Mouse (Mus musculus) MEL (cell line): ENCODE results near the gene Hmgcl. TPM values are rescaled to one million over a fixed set of nuclear protein-coding genes. Genes with fewer than 3 reads are reported as not detected.
A peak's percentile ranks its signal among the peaks of the same experiment; 100 is the strongest.

Source experiments
- DNase-seq: peaks from one replicate; pipeline ENCODE4 v3.0.0; 2011; ENCODE audit warnings: low read depth, low spot score
- H3K27ac ChIP-seq: 2 replicates; pipeline ENCODE4 v1.5.1; 2012; ENCODE audit warnings: low read depth, mild to moderate bottlenecking, control low read depth, low read length, moderate library complexity; ENCODE audit not compliant: control insufficient read depth
- H3K27me3 ChIP-seq, 2 experiments: fragments of 150-350 bp in 1 of 2; sonication (generic) in 1 of 2; 2 replicates each; pipeline ENCODE4 v1.6.1; 2012; ENCODE audit warnings: low read length in 2 of 2, mild to moderate bottlenecking in 2 of 2, improper control_type of control experiment in 1 of 2, moderate library complexity in 1 of 2; ENCODE audit not compliant: insufficient read depth in 2 of 2, control insufficient read depth in 1 of 2
- H3K36me3 ChIP-seq, 2 experiments: 2 replicates each; pipeline ENCODE4 v1.6.1; 2012 to 2014; ENCODE audit warnings: low read length in 2 of 2, improper control_type of control experiment in 1 of 2, inconsistent platforms in 1 of 2, mild to moderate bottlenecking in 1 of 2; ENCODE audit not compliant: insufficient read depth in 2 of 2, control insufficient read depth in 1 of 2
- H3K4me1 ChIP-seq, 2 experiments: fragments of 150-350 bp in 1 of 2; sonication (generic) in 1 of 2; 2 replicates each; pipeline ENCODE4 v1.6.1; 2012; ENCODE audit warnings: low read length in 2 of 2, improper control_type of control experiment in 1 of 2, mild to moderate bottlenecking in 1 of 2; ENCODE audit not compliant: insufficient read depth in 2 of 2, control insufficient read depth in 1 of 2
- H3K4me3 ChIP-seq, 2 experiments: fragments of 150-350 bp in 1 of 2; sonication (generic) in 1 of 2; 2 replicates each; pipeline ENCODE4 v1.5.1; 2012; ENCODE audit warnings: low read depth in 2 of 2, low read length in 2 of 2, mild to moderate bottlenecking in 2 of 2, moderate library complexity in 2 of 2, control low read depth in 1 of 2, improper control_type of control experiment in 1 of 2; ENCODE audit not compliant: control insufficient read depth in 1 of 2, insufficient read depth in 1 of 2
- H3K79me2 ChIP-seq: 2 replicates; pipeline ENCODE4 v1.6.1; 2012; ENCODE audit warnings: mild to moderate bottlenecking, low read length, moderate library complexity; ENCODE audit not compliant: control insufficient read depth, poor library complexity, insufficient read depth
- H3K9ac ChIP-seq: 2 replicates; pipeline ENCODE4 v1.6.1; 2012; ENCODE audit warnings: low read depth, mild to moderate bottlenecking, control low read depth, low read length, moderate library complexity; ENCODE audit not compliant: control insufficient read depth, poor library complexity, severe bottlenecking
- H3K9me3 ChIP-seq: fragments of 150-350 bp; sonication (generic); replicated peaks from 2 replicates; pipeline ENCODE4 v1.6.1; 2012; ENCODE audit warnings: mild to moderate bottlenecking, low read length, improper control_type of control experiment, moderate library complexity; ENCODE audit not compliant: insufficient read depth
- CHD1 ChIP-seq: IDR thresholded peaks from 2 replicates; pipeline ENCODE4 v1.6.1; 2012; ENCODE audit warnings: low read depth, mild to moderate bottlenecking, inconsistent platforms, low read length, improper control_type of control experiment
- CTCF ChIP-seq, 3 experiments: IDR thresholded peaks in 2 of 3; conservative IDR thresholded peaks in 1 of 3; 2 replicates each; pipeline ENCODE4 v1.5.1; 2011 to 2012; ENCODE audit warnings: low read length in 3 of 3, low read depth in 2 of 3, mild to moderate bottlenecking in 2 of 3, improper control_type of control experiment in 1 of 3, inconsistent platforms in 1 of 3, mixed read lengths in 1 of 3, moderate library complexity in 1 of 3; ENCODE audit not compliant: control insufficient read depth in 1 of 3, insufficient read depth in 1 of 3, poor library complexity in 1 of 3, severe bottlenecking in 1 of 3
- E2F4 ChIP-seq: IDR thresholded peaks from 2 replicates; pipeline ENCODE4 v1.6.1; 2011; ENCODE audit warnings: low read depth, low read length, improper control_type of control experiment, borderline replicate concordance
- ELF1 ChIP-seq: IDR thresholded peaks from 2 replicates; pipeline ENCODE4 v1.6.1; 2014; ENCODE audit warnings: low read depth, mild to moderate bottlenecking, inconsistent platforms, low read length, improper control_type of control experiment, moderate library complexity
- EP300 ChIP-seq, 2 experiments: IDR thresholded peaks; 2 replicates each; pipeline ENCODE4 v1.6.1; 2011; ENCODE audit warnings: improper control_type of control experiment in 2 of 2, low read length in 2 of 2, low read depth in 1 of 2, mild to moderate bottlenecking in 1 of 2
- ETS1 ChIP-seq: IDR thresholded peaks from 2 replicates; pipeline ENCODE4 v1.6.1; 2012; ENCODE audit warnings: low read depth, mild to moderate bottlenecking, inconsistent platforms, low read length, improper control_type of control experiment, moderate library complexity
- GABPA ChIP-seq: IDR thresholded peaks from 2 replicates; pipeline ENCODE4 v1.6.1; 2012; ENCODE audit warnings: low read depth, mild to moderate bottlenecking, inconsistent platforms, low read length, improper control_type of control experiment, moderate library complexity
- GATA1 ChIP-seq: IDR thresholded peaks from 2 replicates; pipeline ENCODE4 v1.6.1; 2011; ENCODE audit warnings: low read depth, low read length, improper control_type of control experiment
- KAT2A ChIP-seq: conservative IDR thresholded peaks from 2 replicates; pipeline ENCODE4 v1.6.1; 2012; ENCODE audit warnings: low read depth, low read length, improper control_type of control experiment, inconsistent platforms
- MAX ChIP-seq: IDR thresholded peaks from 2 replicates; pipeline ENCODE4 v1.6.1; 2011; ENCODE audit warnings: low read length, improper control_type of control experiment
- MAZ ChIP-seq: IDR thresholded peaks from 2 replicates; pipeline ENCODE4 v1.6.1; 2012; ENCODE audit warnings: low read depth, mild to moderate bottlenecking, inconsistent platforms, low read length, improper control_type of control experiment
- MXI1 ChIP-seq: IDR thresholded peaks from 2 replicates; pipeline ENCODE4 v1.6.1; 2011; ENCODE audit warnings: mild to moderate bottlenecking, low read depth, low read length, improper control_type of control experiment
- MYB ChIP-seq: IDR thresholded peaks from 2 replicates; pipeline ENCODE4 v1.6.1; 2011; ENCODE audit warnings: mild to moderate bottlenecking, low read depth, low read length, improper control_type of control experiment
- MYC ChIP-seq: IDR thresholded peaks from 2 replicates; pipeline ENCODE4 v1.6.1; 2011; ENCODE audit warnings: low read depth, mild to moderate bottlenecking, low read length, improper control_type of control experiment, moderate library complexity
- NELFE ChIP-seq: IDR thresholded peaks from 2 replicates; pipeline ENCODE4 v1.6.1; 2011; ENCODE audit warnings: low read depth, low read length, improper control_type of control experiment
- RAD21 ChIP-seq: IDR thresholded peaks from 2 replicates; pipeline ENCODE4 v1.6.1; 2011; ENCODE audit warnings: mild to moderate bottlenecking, low read depth, low read length, improper control_type of control experiment
- RCOR1 ChIP-seq: IDR thresholded peaks from 2 replicates; pipeline ENCODE4 v1.6.1; 2012; ENCODE audit warnings: low read depth, mild to moderate bottlenecking, inconsistent platforms, low read length, improper control_type of control experiment
- SIN3A ChIP-seq: IDR thresholded peaks from 2 replicates; pipeline ENCODE4 v1.6.1; 2012; ENCODE audit warnings: low read length, improper control_type of control experiment, inconsistent platforms
- SMC3 ChIP-seq: IDR thresholded peaks from 2 replicates; pipeline ENCODE4 v1.6.1; 2011; ENCODE audit warnings: low read depth, low read length, improper control_type of control experiment
- TAL1 ChIP-seq: IDR thresholded peaks from 2 replicates; pipeline ENCODE4 v1.6.1; 2012; ENCODE audit warnings: mild to moderate bottlenecking, inconsistent platforms, low read length, moderate library complexity, mixed read lengths
- TBP ChIP-seq: IDR thresholded peaks from 2 replicates; pipeline ENCODE4 v1.8.0; 2011; ENCODE audit warnings: low read depth, low read length, improper control_type of control experiment
- TCF12 ChIP-seq: IDR thresholded peaks from 2 replicates; pipeline ENCODE4 v1.6.1; 2014; ENCODE audit warnings: low read depth, mild to moderate bottlenecking, inconsistent platforms, low read length, improper control_type of control experiment, moderate library complexity
- USF1 ChIP-seq: IDR thresholded peaks from 2 replicates; pipeline ENCODE4 v1.6.1; 2014; ENCODE audit warnings: low read depth, mild to moderate bottlenecking, inconsistent platforms, low read length, improper control_type of control experiment, moderate library complexity
- ZKSCAN1 ChIP-seq: IDR thresholded peaks from 2 replicates; pipeline ENCODE4 v1.6.1; 2012; ENCODE audit warnings: low read depth, mild to moderate bottlenecking, inconsistent platforms, low read length, improper control_type of control experiment, moderate library complexity
- ZNF384 ChIP-seq: IDR thresholded peaks from 2 replicates; pipeline ENCODE4 v1.6.1; 2012; ENCODE audit warnings: low read depth, mild to moderate bottlenecking, inconsistent platforms, low read length, improper control_type of control experiment
- polyA plus RNA-seq, 2 experiments: library from polyadenylated mRNA; stranded (reverse) in 1 of 2; unstranded in 1 of 2; fragments of >175 nt in 1 of 2; fragments of >200 nt in 1 of 2; gene quantifications; 2 replicates each; pipeline versions ENCODE4 v1.2.1 to v1.2.4; 2012; ENCODE audit warnings: low replicate concordance in 2 of 2, low read depth in 1 of 2; ENCODE audit not compliant: insufficient read length in 2 of 2, insufficient read depth in 1 of 2, missing spikeins in 1 of 2
- total RNA-seq: library from RNA; depleted of rRNA; stranded (reverse); fragments of 300-350 nt; gene quantifications from 2 replicates; pipeline ENCODE4 v1.2.3, GENCODE M21; 2012

Gene Hmgcl
- total and polyA plus RNA-seq, 3 experiments, result 48.7 to 66.5 TPM; not detected in 1

GRCm38 (mm10) chr4:135904810-135905209, 41.4 kb upstream of the Hmgcl start:
- H3K36me3 ChIP-seq, result peaks cover 0 to 14% of the 10 kb centered on the region in 2 experiments; a peak in 2 of 4 replicates
- TF ChIP-seq TAL1 (no peak), KAT2A (no peak), USF1 (no peak), NELFE (no peak), SMC3 (no peak), MYC (no peak), MYB (no peak), GABPA (no peak), EP300 (IDR thresholded peaks at IDR 0.05; ENCODE audit: low read depth in 1 of 2, low read length in 2 of 2) (no peak), ZKSCAN1 (no peak), E2F4 (no peak)

GRCm38 (mm10) chr4:135906633-135907032, 39.6 kb upstream of the Hmgcl start:
- Histone ChIP-seq H3K9me3 (no peaks in the 10 kb centered on the region), H3K79me2 (no peaks in the 10 kb centered on the region), H3K4me1 (peaks cover 26 to 27% of the 10 kb centered on the region in 2 experiments), H3K27me3 (no peaks in the 10 kb centered on the region), H3K9ac (peak overlapping the region; percentile 24), H3K36me3 (peaks cover 0 to 28% of the 10 kb centered on the region in 2 experiments; a peak in 2 of 4 replicates), H3K4me3 (0 out of 4 replicates have a peak overlapping the region, but pooled peaks have one; percentile 2 to 9), H3K27ac (peak overlapping the region; percentile 76)
- TF ChIP-seq RAD21, result no peak
- TF ChIP-seq MYB, result peak; percentile 79
- TF ChIP-seq ELF1, result no peak
- peak; percentile 87 for TF ChIP-seq ETS1
- TF ChIP-seq MAZ, result no peak
- no peak for TF ChIP-seq CHD1
- TF ChIP-seq TAL1, result peak; percentile 88
- TF ChIP-seq GATA1, result peak; percentile 94
- no peak for TF ChIP-seq ZNF384
- peak; percentile 89 to 90 for TF ChIP-seq EP300 (IDR thresholded peaks at IDR 0.05; ENCODE audit: low read depth in 1 of 2, low read length in 2 of 2)
- peak; percentile 90 for TF ChIP-seq TCF12
- peak; percentile 52; the same call in 1 of the 2 replicates for TF ChIP-seq TBP
- peak; percentile 74 for TF ChIP-seq SIN3A
- TF ChIP-seq CTCF (IDR thresholded peaks at IDR 0.05 in 2 of 3, conservative IDR thresholded peaks at IDR 0.05 in 1 of 3; ENCODE audit: control insufficient read depth in 1 of 3, insufficient read depth in 1 of 3, low read depth in 2 of 3, low read length in 3 of 3, poor library complexity in 1 of 3, severe bottlenecking in 1 of 3), result no peak
- peak; percentile 70 for TF ChIP-seq MXI1
- peak; percentile 59; the same call in 1 of the 2 replicates for TF ChIP-seq RCOR1
- peak; percentile 18; the same call in 1 of the 2 replicates for TF ChIP-seq MAX
- DNase-seq, result peak; percentile 87

More at GRCm38 (mm10) chr4:135904810-135905209, 41.4 kb upstream of the Hmgcl start:
- Histone ChIP-seq H3K27me3 (no peaks in the 10 kb centered on the region), H3K9ac (no peak overlapping the region), H3K4me3 (no peak overlapping the region), H3K79me2 (no peaks in the 10 kb centered on the region), H3K27ac (no peak overlapping the region), H3K9me3 (no peaks in the 10 kb centered on the region), H3K4me1 (peaks cover 17% of the 10 kb centered on the region in 2 experiments)
- DNase-seq, result no peak
